ENCODE assay signal across 14 mouse cellular contexts in genomic region chr1:39312345-39312967, GRCm38 (mm10). TPM values are rescaled to one million over a fixed set of nuclear protein-coding genes. Genes with fewer than 3 reads are reported as not detected.
DNase-seq lines count a peak whose midpoint lies in the region; ATAC-seq and TF ChIP-seq lines count a peak whose summit lies in the region.
"Had no signal": no experiment of that assay in that cellular context is flagged by ENCODE, and none has a peak within 500 bp of the region (broad histone marks: within the 10 kb centered on the region; RNA-seq: fewer than 3 reads in every experiment).

No protein-coding gene starts in this region.

- no peak for TF ChIP-seq POLR2A in olfactory bulb, adult 2 months (IDR thresholded peaks at IDR 0.05; ENCODE audit: insufficient read depth, low read depth, low read length)

- no peaks in the 10 kb centered on the region for H3K9me3 ChIP-seq in midbrain, embryonic 12.5 days
- no peaks in the 10 kb centered on the region for H3K9me3 ChIP-seq in midbrain, embryonic 10.5 days (replicated peaks)
- H3K9me3 ChIP-seq in embryonic facial prominence, embryonic 14.5 days (ENCODE audit: control insufficient read depth, low read length), result no peaks in the 10 kb centered on the region
- H3K9me3 ChIP-seq in hindbrain, embryonic 15.5 days, result no peaks in the 10 kb centered on the region
- H3K9me3 ChIP-seq in heart, embryonic 12.5 days (replicated peaks), result no peaks in the 10 kb centered on the region

- no peak overlapping the region for H3K27ac ChIP-seq in midbrain, embryonic 12.5 days (replicated peaks)
- H3K27ac ChIP-seq in midbrain, embryonic 10.5 days (replicated peaks), result no peak overlapping the region
- H3K27ac ChIP-seq in embryonic facial prominence, embryonic 14.5 days (replicated peaks; ENCODE audit: low read depth, low read length), result peak overlapping the region; percentile 41; the same call in 1 of the 2 replicates
- no peak overlapping the region for H3K27ac ChIP-seq in hindbrain, embryonic 15.5 days (replicated peaks)
- peak overlapping the region; percentile 20; the same call in 1 of the 2 replicates for H3K27ac ChIP-seq in olfactory bulb, adult 2 months (ENCODE audit: insufficient read depth, low read depth, low read length)
- no peak overlapping the region for H3K27ac ChIP-seq in heart, embryonic 12.5 days (ENCODE audit: poor library complexity, severe bottlenecking)

- peaks cover 14% of the 10 kb centered on the region for H3K4me1 ChIP-seq in midbrain, embryonic 12.5 days
- peaks cover 4% of the 10 kb centered on the region; the same call in 1 of the 2 replicates for H3K4me1 ChIP-seq in midbrain, embryonic 10.5 days
- H3K4me1 ChIP-seq in embryonic facial prominence, embryonic 14.5 days (ENCODE audit: control insufficient read depth, insufficient read depth, low read length), result peaks cover 16% of the 10 kb centered on the region
- H3K4me1 ChIP-seq in hindbrain, embryonic 15.5 days (replicated peaks), result peaks cover 8% of the 10 kb centered on the region
- peaks cover 22% of the 10 kb centered on the region for H3K4me1 ChIP-seq in olfactory bulb, adult 2 months (ENCODE audit: control insufficient read depth, insufficient read depth, low read length)
- H3K4me1 ChIP-seq in heart, embryonic 12.5 days (replicated peaks), result 0 out of 2 replicates have a peak, but pooled peaks cover 2% of the 10 kb centered on the region

- H3K9ac ChIP-seq in midbrain, embryonic 12.5 days (replicated peaks), result no peak overlapping the region
- no peak overlapping the region for H3K9ac ChIP-seq in embryonic facial prominence, embryonic 14.5 days (ENCODE audit: low read depth, low read length)
- H3K9ac ChIP-seq in hindbrain, embryonic 15.5 days, result no peak overlapping the region
- H3K9ac ChIP-seq in heart, embryonic 12.5 days, result no peak overlapping the region

- H3K4me2 ChIP-seq in midbrain, embryonic 12.5 days (replicated peaks), result peak overlapping the region; percentile 29
- peak overlapping the region; percentile 35 for H3K4me2 ChIP-seq in embryonic facial prominence, embryonic 14.5 days (ENCODE audit: low read depth, low read length)
- H3K4me2 ChIP-seq in hindbrain, embryonic 15.5 days, result peak overlapping the region; percentile 7; the same call in 1 of the 2 replicates
- H3K4me2 ChIP-seq in heart, embryonic 12.5 days, result no peak overlapping the region

- DNase-seq in midbrain, embryonic 10.5 days (ENCODE audit: low spot score), result no peak
- peak; percentile 88 for DNase-seq in embryonic facial prominence, embryonic 14.5 days (ENCODE audit: low spot score)
- no peak for DNase-seq in ovary, adult 18-20 months (ENCODE audit: low spot score)
- no peak for DNase-seq in layer of hippocampus, postnatal 25 days (ENCODE audit: extremely low spot score in 1 of 2, low spot score in 1 of 2)
- DNase-seq: heart, adult 18-20 months; kidney, postnatal 36 days; liver; lung, postnatal 4 days; spleen, adult 18-20 months; thymus, adult 18-20 months had no signal

- H3K36me3 ChIP-seq in midbrain, embryonic 12.5 days, result no peaks in the 10 kb centered on the region
- H3K36me3 ChIP-seq in midbrain, embryonic 10.5 days, result no peaks in the 10 kb centered on the region
- H3K36me3 ChIP-seq in embryonic facial prominence, embryonic 14.5 days (ENCODE audit: control insufficient read depth, insufficient read depth, low read length), result no peaks in the 10 kb centered on the region
- no peaks in the 10 kb centered on the region for H3K36me3 ChIP-seq in hindbrain, embryonic 15.5 days
- H3K36me3 ChIP-seq in heart, embryonic 12.5 days, result no peaks in the 10 kb centered on the region

- ATAC-seq in midbrain, embryonic 12.5 days (ENCODE audit: low FRiP score, low read depth), result peak; percentile 80; the same call in 1 of the 2 replicates
- peak; percentile 82 for ATAC-seq in embryonic facial prominence, embryonic 14.5 days (ENCODE audit: low read depth)
- peak; percentile 59; the same call in 1 of the 2 replicates for ATAC-seq in hindbrain, embryonic 15.5 days (ENCODE audit: low FRiP score, low read depth)
- no peak for ATAC-seq in heart, embryonic 12.5 days (ENCODE audit: insufficient number of reproducible peaks, low FRiP score)

- no peak for TF ChIP-seq CTCF in olfactory bulb, adult 2 months (IDR thresholded peaks at IDR 0.05; ENCODE audit: insufficient read depth, low read depth, low read length)

- no peak overlapping the region for H3K4me3 ChIP-seq in midbrain, embryonic 12.5 days
- no peak overlapping the region for H3K4me3 ChIP-seq in midbrain, embryonic 10.5 days
- no peak overlapping the region for H3K4me3 ChIP-seq in embryonic facial prominence, embryonic 14.5 days (ENCODE audit: low read depth, low read length)
- H3K4me3 ChIP-seq in hindbrain, embryonic 15.5 days, result no peak overlapping the region
- H3K4me3 ChIP-seq in olfactory bulb, adult 2 months (ENCODE audit: insufficient read depth, low read depth, low read length), result no peak overlapping the region
- H3K4me3 ChIP-seq in heart, embryonic 12.5 days, result no peak overlapping the region

- WGBS in midbrain, embryonic 12.5 days, result 53% methylated on average over 25 of the region's 25 CpGs
- WGBS in midbrain, embryonic 10.5 days, result 78% methylated on average over 25 of the region's 25 CpGs
- WGBS in embryonic facial prominence, embryonic 14.5 days, result 36% methylated on average over 25 of the region's 25 CpGs
- WGBS in hindbrain, embryonic 15.5 days, result 47% methylated on average over 25 of the region's 25 CpGs
- 58% methylated on average over 25 of the region's 25 CpGs for WGBS in olfactory bulb, adult 2 months
- WGBS in heart, embryonic 12.5 days, result 91% methylated on average over 25 of the region's 25 CpGs

- no peaks in the 10 kb centered on the region for H3K27me3 ChIP-seq in midbrain, embryonic 12.5 days
- H3K27me3 ChIP-seq in midbrain, embryonic 10.5 days (ENCODE audit: low read depth, poor library complexity, severe bottlenecking), result no peaks in the 10 kb centered on the region
- H3K27me3 ChIP-seq in embryonic facial prominence, embryonic 14.5 days (replicated peaks; ENCODE audit: control insufficient read depth, insufficient read depth, low read length), result no peaks in the 10 kb centered on the region
- no peaks in the 10 kb centered on the region for H3K27me3 ChIP-seq in hindbrain, embryonic 15.5 days
- H3K27me3 ChIP-seq in heart, embryonic 12.5 days (replicated peaks), result no peaks in the 10 kb centered on the region

RNA-seq across cellular contexts. Expression of gene Rpl31, which starts 55.2 kb away (rescaled TPM):
- polyA plus RNA-seq in midbrain, embryonic 12.5 days (2016; fragmentation: Nextera tagmentation; extraction: Ambion mirVana), result 371 and 423 TPM in 2 replicates
- 416 and 468 TPM in 2 replicates for polyA plus RNA-seq in midbrain, embryonic 10.5 days (2016; fragmentation: Nextera tagmentation; extraction: Ambion mirVana)
- polyA plus RNA-seq in embryonic facial prominence, embryonic 14.5 days (2014; fragmentation: Nextera tagmentation; extraction: Ambion mirVana), result 754 and 803 TPM in 2 replicates
- polyA plus RNA-seq in hindbrain, embryonic 15.5 days (2015; fragmentation: Nextera tagmentation; extraction: Ambion mirVana), result 306 and 326 TPM in 2 replicates
- polyA plus RNA-seq in olfactory bulb, adult 2 months (2012; ENCODE audit: insufficient read depth, insufficient read length, low replicate concordance, missing spikeins), result 807 TPM in 1 of 2 replicates, not detected in the other
- 378 and 396 TPM in 2 replicates for polyA plus RNA-seq in heart, embryonic 12.5 days (2016; fragmentation: Nextera tagmentation; extraction: Ambion mirVana)
- total RNA-seq in layer of hippocampus, postnatal 25 days (2021), result 100 to 1,000 TPM; 535 to 544 TPM

Comparison
In these comparisons a context has a peak if more than half of its experiments do, and no peak if none do; other contexts are left out.
1. H3K27ac ChIP-seq: peak in embryonic facial prominence, embryonic 14.5 days (single experiment) and olfactory bulb, adult 2 months (single experiment); none in midbrain, embryonic 12.5 days (single experiment), midbrain, embryonic 10.5 days (single experiment), hindbrain, embryonic 15.5 days (single experiment) and heart, embryonic 12.5 days (single experiment).